Mouse (Mus musculus): Measurements from ENCODE around the gene Glrx. TPM values are rescaled to one million over a fixed set of nuclear protein-coding genes. Genes with fewer than 3 reads are reported as not detected.
"Not testable (repeated sequence)": the region's sequence is repeated elsewhere in the genome, so short reads cannot be mapped to it uniquely, and the experiment has no call there.

The Glrx gene
- polyA plus RNA-seq, 1 experiment, result 36.0 TPM

DNA sequence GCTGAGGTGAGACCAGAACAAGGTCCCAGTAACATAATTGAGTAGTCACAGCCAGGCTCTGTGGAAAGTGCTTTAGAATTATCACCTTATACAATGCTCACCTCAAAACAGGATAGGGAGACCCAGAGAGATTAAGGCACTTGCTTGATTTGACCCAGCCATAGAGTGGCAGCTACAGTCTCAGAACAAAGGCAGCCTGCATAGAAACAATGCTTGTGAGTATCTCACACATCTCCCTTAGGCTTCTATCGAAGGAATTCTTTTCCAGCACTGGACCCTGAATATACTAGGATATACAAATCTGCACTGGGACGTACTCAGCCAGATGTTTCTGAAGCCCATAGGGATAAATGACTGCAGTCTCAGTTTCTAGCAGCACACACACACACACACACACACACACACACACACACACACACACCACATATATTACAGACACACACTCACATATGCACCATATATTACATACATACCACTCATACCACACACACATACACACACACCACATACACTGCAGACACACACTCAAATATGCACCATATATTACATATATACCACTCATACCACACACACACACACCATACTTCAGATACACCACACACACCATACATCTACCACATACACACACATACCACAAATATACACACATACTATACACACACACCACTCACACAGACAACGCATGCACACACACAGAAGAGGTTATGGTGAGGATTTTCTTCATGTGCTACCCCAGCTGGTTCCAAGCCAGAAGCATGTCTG is 20.5 kb upstream of the Glrx start:
- TF ChIP-seq POLR2A (IDR thresholded peaks at IDR 0.05; ENCODE audit: borderline replicate concordance, extremely low read depth, insufficient read depth, insufficient read length, poor library complexity, severe bottlenecking), result no peak
- no peak for TF ChIP-seq CTCF (IDR thresholded peaks at IDR 0.05; ENCODE audit: borderline replicate concordance, extremely low read depth, insufficient read depth, insufficient read length)
- no peak for DNase-seq (ENCODE audit: low read depth)

DNA sequence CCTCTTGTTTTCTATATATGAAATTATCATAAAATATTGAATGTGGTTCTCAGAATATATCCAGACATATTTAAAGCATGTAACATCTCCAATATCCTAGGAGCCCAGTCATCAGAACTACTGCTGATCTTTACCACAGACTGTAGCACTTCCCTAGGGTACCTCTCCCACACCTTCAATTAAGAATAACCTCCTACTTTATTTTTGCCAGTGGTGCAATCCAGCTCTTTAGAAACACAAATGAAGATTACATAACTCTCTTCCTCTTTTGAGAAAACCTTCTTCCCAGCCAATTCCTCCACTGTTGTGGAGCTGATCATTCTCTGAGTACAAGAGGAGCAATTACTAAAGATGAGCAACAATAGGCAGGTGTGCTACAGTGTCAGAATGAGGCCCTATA is 19.8 kb upstream of the Glrx start:
- TF ChIP-seq CTCF (IDR thresholded peaks at IDR 0.05; ENCODE audit: borderline replicate concordance, extremely low read depth, insufficient read depth, insufficient read length), result no peak
- no peak for TF ChIP-seq POLR2A (IDR thresholded peaks at IDR 0.05; ENCODE audit: borderline replicate concordance, extremely low read depth, insufficient read depth, insufficient read length, poor library complexity, severe bottlenecking)

DNA sequence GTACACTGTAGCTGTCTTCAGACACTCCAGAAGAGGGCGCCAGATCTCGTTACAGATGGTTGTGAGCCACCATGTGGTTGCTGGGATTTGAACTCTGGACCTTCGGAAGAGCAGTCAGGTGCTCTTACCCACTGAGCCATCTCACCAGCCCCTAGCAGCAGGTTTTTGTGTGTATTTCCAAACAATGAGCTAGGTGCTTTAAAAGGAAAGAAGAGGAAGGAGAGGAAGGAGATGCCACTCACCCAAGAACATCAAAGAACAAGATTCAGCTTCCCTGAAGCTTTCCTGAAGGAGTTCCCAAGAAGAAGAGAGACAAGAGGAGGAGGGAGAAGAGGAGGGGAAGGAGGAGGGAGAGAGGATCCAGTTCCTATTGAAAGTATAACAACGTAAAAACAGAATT is 17.3 kb upstream of the Glrx start:
- DNase-seq (ENCODE audit: low read depth), result not testable (repeated sequence)

More for the DNA sequence above, 19.8 kb upstream of the Glrx start:
- no peak for DNase-seq (ENCODE audit: low read depth)

DNA sequence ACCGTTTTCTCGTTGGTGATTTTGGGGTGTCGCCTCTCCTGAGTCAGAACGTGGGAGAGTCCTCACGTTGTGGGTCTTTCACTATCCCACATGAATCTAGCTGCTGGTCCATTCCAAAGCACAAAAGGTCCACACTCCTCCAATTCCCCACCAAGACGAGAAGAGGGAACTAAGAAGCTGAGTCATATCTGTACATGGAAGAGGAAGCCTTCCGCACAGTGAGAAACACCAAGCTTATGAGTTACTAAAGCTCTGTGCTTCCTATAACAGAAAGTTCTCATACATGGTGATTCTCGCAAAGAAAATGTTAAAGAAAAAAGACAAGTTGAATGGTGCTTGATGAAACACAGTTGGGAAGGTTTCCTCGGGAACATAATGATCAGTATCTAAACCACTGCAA is 16.5 kb upstream of the Glrx start:
- DNase-seq (ENCODE audit: low read depth), result no peak
- no peak for TF ChIP-seq CTCF (IDR thresholded peaks at IDR 0.05; ENCODE audit: borderline replicate concordance, extremely low read depth, insufficient read depth, insufficient read length)
- TF ChIP-seq POLR2A (IDR thresholded peaks at IDR 0.05; ENCODE audit: borderline replicate concordance, extremely low read depth, insufficient read depth, insufficient read length, poor library complexity, severe bottlenecking), result no peak

DNA sequence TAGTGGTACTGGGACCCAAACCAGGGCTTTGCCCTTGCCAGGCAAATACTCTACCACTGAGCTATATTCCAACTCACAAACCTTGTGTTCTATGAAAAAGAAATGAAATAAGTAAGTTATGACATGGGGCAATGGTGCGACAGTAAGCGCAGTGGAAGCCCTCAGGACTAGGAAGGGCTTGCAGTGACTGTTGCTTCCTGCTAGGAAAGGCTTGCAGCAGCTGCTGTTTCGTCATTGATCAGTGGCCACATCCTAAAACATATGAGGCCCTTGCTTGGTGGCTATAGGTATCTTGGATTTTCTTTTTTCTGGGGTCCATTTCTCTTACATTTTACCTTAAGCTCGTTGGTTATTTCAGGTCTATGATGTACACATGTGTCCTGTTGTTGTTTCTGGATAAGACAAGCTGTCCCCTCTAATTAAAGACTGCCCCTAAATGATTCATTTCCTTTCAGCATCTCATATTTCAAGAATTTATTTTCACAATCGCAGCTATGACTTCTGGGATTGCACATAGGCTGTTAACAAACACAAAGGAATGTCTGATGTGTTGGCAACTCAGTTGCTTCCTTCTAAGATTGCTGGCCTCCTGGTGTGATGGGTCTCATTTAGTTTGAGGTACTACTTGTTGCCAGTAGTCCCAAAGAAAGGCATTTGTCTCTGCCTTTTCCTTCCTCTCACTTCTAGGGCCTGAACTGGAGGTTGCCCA is 14.9 kb upstream of the Glrx start:
- TF ChIP-seq POLR2A (IDR thresholded peaks at IDR 0.05; ENCODE audit: borderline replicate concordance, extremely low read depth, insufficient read depth, insufficient read length, poor library complexity, severe bottlenecking) (no peak), CTCF (IDR thresholded peaks at IDR 0.05; ENCODE audit: borderline replicate concordance, extremely low read depth, insufficient read depth, insufficient read length) (no peak)
- DNase-seq (ENCODE audit: low read depth), result no peak

DNA sequence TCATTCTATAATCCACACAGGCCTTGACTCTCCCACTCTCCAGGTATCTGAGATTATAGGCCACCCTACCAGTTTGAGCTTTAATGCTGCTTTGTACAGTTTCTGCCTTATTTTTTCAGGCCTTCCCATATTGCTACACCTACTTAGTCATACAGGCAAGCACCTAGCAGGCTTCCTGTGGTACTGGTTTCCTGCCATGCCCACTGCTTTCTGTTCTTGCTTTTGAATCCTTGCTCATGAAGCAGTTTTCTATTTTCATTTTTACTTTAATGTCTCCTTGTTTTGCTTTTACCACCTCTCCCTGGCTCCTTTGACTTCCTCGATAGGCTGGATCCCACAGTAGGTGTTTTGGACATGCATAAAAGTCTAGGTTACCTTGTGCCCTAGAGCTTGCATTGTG is 14.3 kb upstream of the Glrx start:
- no peak for TF ChIP-seq POLR2A (IDR thresholded peaks at IDR 0.05; ENCODE audit: borderline replicate concordance, extremely low read depth, insufficient read depth, insufficient read length, poor library complexity, severe bottlenecking)
- TF ChIP-seq CTCF (IDR thresholded peaks at IDR 0.05; ENCODE audit: borderline replicate concordance, extremely low read depth, insufficient read depth, insufficient read length), result no peak
- no peak for DNase-seq (ENCODE audit: low read depth)

DNA sequence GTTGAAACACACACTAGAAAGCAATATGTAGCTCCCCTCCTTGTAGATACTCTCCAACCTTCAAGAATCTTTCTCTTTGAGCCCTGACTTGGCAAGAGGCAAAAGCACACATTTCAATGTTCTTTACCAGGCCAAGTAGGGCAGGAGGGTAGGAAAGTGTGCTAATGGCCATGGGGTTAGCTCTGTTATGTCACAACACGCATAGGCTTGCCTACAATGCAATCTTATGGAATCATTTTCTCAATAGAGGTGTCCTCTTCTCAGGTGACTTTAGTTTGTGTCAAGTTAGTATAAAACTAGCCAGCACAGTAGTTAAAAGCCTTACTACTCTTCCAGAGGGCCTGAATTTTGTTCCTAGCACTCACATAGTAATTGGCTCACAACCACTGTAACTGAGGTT is 9.0 kb upstream of the Glrx start:
- no peak for DNase-seq (ENCODE audit: low read depth)
- no peak for TF ChIP-seq POLR2A (IDR thresholded peaks at IDR 0.05; ENCODE audit: borderline replicate concordance, extremely low read depth, insufficient read depth, insufficient read length, poor library complexity, severe bottlenecking)
- no peak for TF ChIP-seq CTCF (IDR thresholded peaks at IDR 0.05; ENCODE audit: borderline replicate concordance, extremely low read depth, insufficient read depth, insufficient read length)

DNA sequence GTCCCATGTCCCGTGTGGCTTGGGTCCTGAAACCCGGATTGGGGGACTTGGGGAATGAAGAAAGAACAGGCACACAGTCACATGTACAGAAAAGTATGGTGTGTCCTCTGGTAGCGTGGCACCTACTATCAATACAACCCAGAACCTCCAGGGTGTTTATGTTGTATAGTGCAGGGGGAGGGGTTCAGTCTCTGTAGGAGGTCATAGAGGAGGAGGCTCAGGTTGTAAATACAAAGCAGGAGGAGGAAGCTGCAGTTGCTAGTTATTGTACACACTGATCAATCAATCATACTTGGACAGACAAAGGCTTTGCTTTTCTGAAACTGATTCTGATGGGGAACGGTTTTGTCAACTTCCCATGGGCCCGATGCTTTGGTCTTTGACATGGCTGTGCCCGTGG is 8.0 kb upstream of the Glrx start:
- TF ChIP-seq CTCF (IDR thresholded peaks at IDR 0.05; ENCODE audit: borderline replicate concordance, extremely low read depth, insufficient read depth, insufficient read length), result no peak
- no peak for TF ChIP-seq POLR2A (IDR thresholded peaks at IDR 0.05; ENCODE audit: borderline replicate concordance, extremely low read depth, insufficient read depth, insufficient read length, poor library complexity, severe bottlenecking)
- no peak for DNase-seq (ENCODE audit: low read depth)

DNA sequence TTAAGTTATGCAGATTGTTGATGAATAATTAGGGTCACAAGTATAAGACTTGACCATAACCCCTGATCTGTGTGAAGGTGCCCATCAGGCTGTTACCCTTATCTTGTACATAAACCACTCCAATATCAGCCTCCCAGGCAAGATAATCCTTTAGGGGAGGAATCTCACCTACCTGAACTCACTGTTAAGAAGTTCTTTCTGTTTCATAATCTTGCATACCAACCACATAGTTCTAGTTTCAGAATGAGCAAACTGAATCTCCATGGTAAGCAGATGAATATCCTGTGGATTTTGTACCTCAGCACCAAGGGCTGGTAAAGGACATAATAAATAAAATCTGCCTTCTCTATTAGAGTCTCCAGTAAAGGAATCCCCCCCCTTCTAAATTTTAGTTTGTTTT is 7.0 kb upstream of the Glrx start:
- no peak for DNase-seq (ENCODE audit: low read depth)
- TF ChIP-seq POLR2A (IDR thresholded peaks at IDR 0.05; ENCODE audit: borderline replicate concordance, extremely low read depth, insufficient read depth, insufficient read length, poor library complexity, severe bottlenecking) (no peak), CTCF (IDR thresholded peaks at IDR 0.05; ENCODE audit: borderline replicate concordance, extremely low read depth, insufficient read depth, insufficient read length) (no peak)

DNA sequence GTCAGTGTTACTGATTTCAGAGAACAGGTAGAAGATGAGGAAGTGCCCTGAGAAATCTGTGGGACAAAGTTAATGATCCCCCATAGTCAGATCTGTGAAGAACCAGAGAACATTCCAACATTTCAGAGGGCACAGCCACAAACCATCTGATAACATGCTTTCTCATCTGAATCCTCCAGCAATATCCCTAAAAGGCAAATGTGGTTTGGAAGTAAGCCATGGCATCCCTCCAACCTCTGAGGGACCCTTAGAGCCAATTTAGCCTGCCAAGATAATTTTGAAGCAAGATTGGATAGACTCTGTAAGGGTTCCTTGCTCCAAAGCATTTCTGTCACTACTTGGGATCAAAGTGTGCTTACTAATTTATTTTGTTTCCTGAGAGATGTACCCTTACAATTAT is 6.2 kb upstream of the Glrx start:
- TF ChIP-seq CTCF (IDR thresholded peaks at IDR 0.05; ENCODE audit: borderline replicate concordance, extremely low read depth, insufficient read depth, insufficient read length) (no peak), POLR2A (IDR thresholded peaks at IDR 0.05; ENCODE audit: borderline replicate concordance, extremely low read depth, insufficient read depth, insufficient read length, poor library complexity, severe bottlenecking) (no peak)
- DNase-seq (ENCODE audit: low read depth), result peak; percentile 80

DNA sequence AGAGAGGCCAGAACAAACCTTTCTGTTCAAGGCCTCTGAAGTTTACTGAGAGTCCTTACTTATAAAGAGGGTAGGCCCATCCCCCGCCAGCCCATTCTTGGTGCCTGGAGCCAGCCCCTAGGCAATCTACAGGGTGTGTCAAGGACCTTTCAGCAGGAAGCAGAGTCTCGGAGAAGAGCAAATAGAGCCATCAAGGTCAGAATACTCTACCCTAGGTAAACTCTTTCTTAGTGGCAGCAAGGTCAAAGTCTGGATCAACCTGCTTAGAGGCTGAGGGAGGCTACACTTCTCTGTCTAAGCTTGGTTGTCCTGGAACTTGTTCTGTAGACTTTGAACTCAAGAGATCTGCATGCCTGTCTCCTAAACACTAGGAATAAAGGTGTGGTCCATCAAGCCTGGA is 4.2 kb upstream of the Glrx start:
- TF ChIP-seq CTCF (IDR thresholded peaks at IDR 0.05; ENCODE audit: borderline replicate concordance, extremely low read depth, insufficient read depth, insufficient read length), result no peak
- TF ChIP-seq POLR2A (IDR thresholded peaks at IDR 0.05; ENCODE audit: borderline replicate concordance, extremely low read depth, insufficient read depth, insufficient read length, poor library complexity, severe bottlenecking), result no peak
- no peak for DNase-seq (ENCODE audit: low read depth)

DNA sequence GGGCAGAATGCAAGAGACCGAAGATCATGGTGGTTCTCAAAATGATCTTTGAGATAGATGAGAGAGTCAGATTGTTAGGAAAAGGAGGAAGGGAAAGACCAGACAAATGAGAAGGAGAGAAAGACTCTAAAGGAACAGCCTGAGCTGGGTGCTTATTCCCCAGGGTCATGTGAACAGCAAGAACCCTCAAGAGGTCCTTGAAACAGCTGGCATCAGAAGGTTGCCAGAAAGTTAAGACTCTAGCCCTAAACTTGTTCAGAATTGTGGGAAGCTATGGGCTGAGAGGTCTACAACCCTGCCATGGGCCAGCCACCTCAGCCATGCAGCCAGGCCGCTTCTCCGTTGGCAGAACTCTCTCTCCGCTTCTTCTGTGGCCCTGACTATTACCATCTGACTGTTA is 1.2 kb upstream of the Glrx start:
- TF ChIP-seq POLR2A (IDR thresholded peaks at IDR 0.05; ENCODE audit: borderline replicate concordance, extremely low read depth, insufficient read depth, insufficient read length, poor library complexity, severe bottlenecking) (no peak), CTCF (IDR thresholded peaks at IDR 0.05; ENCODE audit: borderline replicate concordance, extremely low read depth, insufficient read depth, insufficient read length) (no peak)
- DNase-seq (ENCODE audit: low read depth), result no peak

All from brain, embryonic 14.5 days (tissue).